Mouse (Mus musculus) stomach, adult 2 months (tissue): ENCODE measurements around the gene Tulp3. TPM values are rescaled to one million over a fixed set of nuclear protein-coding genes. Genes with fewer than 3 reads are reported as not detected.

Source experiments
- polyA plus RNA-seq: library from polyadenylated mRNA; depleted of rRNA; stranded (reverse); fragments of >200 nt; gene quantifications from 2 replicates; pipeline ENCODE4 v1.2.3, GENCODE M21; 2012; rRNA removed

Gene Tulp3
- polyA plus RNA-seq, result 2.4 and 2.6 TPM in 2 replicates

GRCm38 (mm10) chr6:128355726-128356416 lies at the start of gene Tulp3:
Gene Tulp3 (minus strand): TSS chr6:128355851.

GRCm38 (mm10) chr6:128398996-128399395 lies 43.3 kb upstream of the Tulp3 start, which contains the start of gene Nrip2:
Gene Nrip2 (plus strand): TSS chr6:128399296.

GRCm38 (mm10) chr6:128375192-128375591 lies 19.5 kb upstream of the Tulp3 start, which contains the start of the genes Tex52 and Gm44596:
Gene Tex52 (plus strand): TSS chr6:128375456.
Gene Gm44596 (plus strand): TSS chr6:128375503.

DNA sequence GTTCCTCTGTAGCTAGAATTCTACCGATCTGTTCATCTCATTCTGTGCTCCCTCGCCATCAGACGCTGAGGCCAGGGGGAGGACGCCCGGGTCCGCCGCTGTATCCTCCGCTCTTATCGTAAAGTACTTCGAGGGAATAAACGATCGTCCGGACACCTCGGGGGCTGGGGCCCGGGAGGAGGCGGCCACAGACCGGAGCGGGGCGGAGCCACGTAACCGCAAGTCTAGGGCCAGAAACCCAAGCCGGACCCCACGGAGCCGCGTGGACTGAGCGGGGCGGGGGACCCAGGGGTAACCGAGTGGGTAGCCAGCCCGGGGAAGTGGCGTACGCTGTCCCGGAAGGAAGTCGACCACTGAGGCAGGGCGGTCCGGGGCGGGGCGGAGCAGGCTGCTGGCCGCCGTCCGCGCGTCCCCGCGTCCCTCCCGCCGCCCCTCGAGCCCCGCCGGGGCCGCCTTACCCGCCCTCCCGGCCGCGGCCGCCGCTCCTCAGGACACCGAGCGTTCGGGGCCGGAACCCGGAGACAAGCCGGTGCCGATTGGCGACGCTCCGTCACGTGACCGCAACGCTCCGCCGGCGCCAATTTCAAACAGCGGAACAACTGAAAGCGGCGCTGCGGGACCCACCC lies 6.8 kb upstream of the Tulp3 start, which contains the start of the genes Rhno1 and Foxm1:
Rhno1 (minus strand) TSS at position 531 of the 626 bp plus-strand sequence.
Foxm1 (plus strand) TSS at position 587 of the 626 bp plus-strand sequence.

DNA sequence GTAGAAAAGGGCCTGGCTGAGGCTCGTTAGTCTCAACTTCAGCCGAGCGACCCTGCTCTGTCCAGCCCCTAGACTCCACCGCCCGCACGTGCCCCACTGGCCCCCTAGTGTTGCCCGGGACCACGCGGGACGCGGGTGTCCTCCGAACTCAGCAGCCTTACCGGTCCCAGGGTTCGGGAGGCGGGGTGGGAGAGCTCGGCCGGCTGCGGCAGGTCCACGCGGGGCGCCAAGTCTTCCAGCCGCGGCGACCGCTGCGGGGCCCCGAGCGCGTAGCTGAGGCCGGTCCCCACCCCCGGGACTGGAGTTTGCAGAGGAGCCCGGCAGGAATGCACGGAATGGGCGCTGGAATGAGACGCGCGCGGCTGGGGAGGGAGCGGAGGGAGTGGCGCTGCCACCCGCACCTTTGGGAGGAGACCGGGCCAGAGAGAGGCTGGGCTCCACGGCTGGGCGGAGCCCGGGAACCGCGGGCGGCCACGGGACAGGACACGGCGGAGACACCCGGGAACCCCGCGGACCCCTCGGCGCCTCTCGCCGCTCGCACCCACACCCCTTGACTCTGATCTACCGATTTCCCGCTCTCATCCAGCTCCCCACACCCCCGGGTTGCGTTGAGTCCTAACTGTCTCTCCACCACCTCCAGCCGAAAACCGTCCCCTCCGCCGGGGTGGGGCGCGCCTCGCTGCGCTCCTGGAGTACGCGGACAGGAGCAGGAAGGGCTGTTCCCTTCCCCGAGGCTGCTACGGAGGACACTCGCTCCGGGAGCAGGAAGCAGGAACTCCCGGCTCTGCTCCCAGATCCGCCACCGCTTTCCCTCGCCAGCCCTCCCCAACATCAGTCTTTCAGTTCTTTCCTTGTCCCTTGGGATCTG lies 55.3 kb downstream of the Tulp3 start, which contains the start of gene Tead4:
Tead4 (minus strand) TSS at position 690 of the 868 bp plus-strand sequence.

Other genes starting within 250 kb of the Tulp3 start
- gene Tspan9, start 212.3 kb downstream of the Tulp3 start, polyA plus RNA-seq, result 34.1 and 43.0 TPM in 2 replicates
- 1.2 and 3.8 TPM in 2 replicates for gene Tead4, start 55.0 kb downstream of the Tulp3 start, polyA plus RNA-seq
- 6.5 and 7.6 TPM in 2 replicates for gene Rhno1, start 7.1 kb upstream of the Tulp3 start, polyA plus RNA-seq
- gene Foxm1, start 7.1 kb upstream of the Tulp3 start, polyA plus RNA-seq, result 4.8 and 5.2 TPM in 2 replicates
- 0.10 TPM in 1 of 2 replicates, not detected in the other for gene Tex52, start 19.6 kb upstream of the Tulp3 start, polyA plus RNA-seq
- not detected in 2 replicates for gene Gm44596, start 19.7 kb upstream of the Tulp3 start, polyA plus RNA-seq
- gene Nrip2, start 43.4 kb upstream of the Tulp3 start, polyA plus RNA-seq, result 0.60 and 1.5 TPM in 2 replicates
- 15.3 and 18.5 TPM in 2 replicates for gene Itfg2, start 69.1 kb upstream of the Tulp3 start, polyA plus RNA-seq
- 59.7 and 151 TPM in 2 replicates for gene Fkbp4, start 82.8 kb upstream of the Tulp3 start, polyA plus RNA-seq
- 0.10 TPM in 1 of 2 replicates, not detected in the other for gene Pzp, start 170.9 kb upstream of the Tulp3 start, polyA plus RNA-seq
- gene A2ml1, start 225.8 kb upstream of the Tulp3 start, polyA plus RNA-seq, result not detected in 2 replicates